Mouse (Mus musculus) ZHBTc4 (cell line): ENCODE results near the gene Prm3.

Source experiments
- DNase-seq: peaks from one replicate; pipeline ENCODE4 v3.0.0-alpha.2; 2011; ENCODE audit warnings: low read depth, low spot score

The Prm3 gene

GRCm38 (mm10) chr16:10802420-10802819 lies 11.7 kb upstream of the Prm3 start:
- DNase-seq = peak; percentile 65

GRCm38 (mm10) chr16:10796034-10796433 lies 5.3 kb upstream of the Prm3 start, which contains the start of gene Prm2:
Gene Prm2 (minus strand): TSS chr16:10796134.
- no peak for DNase-seq

GRCm38 (mm10) chr16:10788866-10789265 lies 1.8 kb downstream of the Prm3 start:
- DNase-seq = no peak

- DNase-seq = peak; percentile 25
Measured at GRCm38 (mm10) chr16:10788271-10788670, 2.4 kb downstream of the Prm3 start, which contains the start of gene Tnp2. Gene Tnp2 (minus strand): TSS chr16:10788660.

GRCm38 (mm10) chr16:10787548-10788058 lies 3.1 kb downstream of the Prm3 start:
- DNase-seq = no peak

- no peak for DNase-seq
Measured at GRCm38 (mm10) chr16:10786782-10787547, 3.7 kb downstream of the Prm3 start.

GRCm38 (mm10) chr16:10786288-10786687 lies 4.4 kb downstream of the Prm3 start:
- DNase-seq = peak; percentile 92

GRCm38 (mm10) chr16:10785371-10786231 lies 5.1 kb downstream of the Prm3 start, which contains the start of gene Socs1:
Gene Socs1 (minus strand): TSS chr16:10785536.
- DNase-seq = peak; percentile 94

- DNase-seq = peak; percentile 94
Measured at GRCm38 (mm10) chr16:10784793-10785370, 5.8 kb downstream of the Prm3 start.

GRCm38 (mm10) chr16:10783883-10784792 lies 6.6 kb downstream of the Prm3 start:
- peak; percentile 58 for DNase-seq

GRCm38 (mm10) chr16:10783451-10783850 lies 7.3 kb downstream of the Prm3 start:
- no peak for DNase-seq

GRCm38 (mm10) chr16:10783152-10783434 lies 7.6 kb downstream of the Prm3 start:
- DNase-seq = no peak

- DNase-seq = no peak
Measured at GRCm38 (mm10) chr16:10782377-10783151, 8.2 kb downstream of the Prm3 start.

- no peak for DNase-seq
Measured at GRCm38 (mm10) chr16:10781862-10782371, 8.8 kb downstream of the Prm3 start.

GRCm38 (mm10) chr16:10780631-10781120 lies 10.0 kb downstream of the Prm3 start:
- DNase-seq = no peak

GRCm38 (mm10) chr16:10777579-10778160 lies 13.0 kb downstream of the Prm3 start:
- DNase-seq = no peak

- DNase-seq = no peak
Measured at GRCm38 (mm10) chr16:10776322-10776721, 14.4 kb downstream of the Prm3 start.

GRCm38 (mm10) chr16:10774726-10775125 lies 16.0 kb downstream of the Prm3 start:
- DNase-seq = no peak

GRCm38 (mm10) chr16:10773543-10773942 lies 17.2 kb downstream of the Prm3 start:
- no peak for DNase-seq
